In genomic region chr6:12350753-12351152, GRCm38 (mm10) we compare ENCODE assay signal across 8 mouse cellular contexts.
DNase-seq lines count a peak whose midpoint lies in the region; ATAC-seq lines count a peak whose summit lies in the region.

No protein-coding gene starts in this region.

- no peaks in the 10 kb centered on the region for H3K36me3 ChIP-seq in midbrain, embryonic 13.5 days

- DNase-seq in cerebellum, postnatal 10 days = peak; percentile 40 to 62
- DNase-seq in cerebellum, postnatal 36 days = no peak
- peak; percentile 45 for DNase-seq in layer of hippocampus, adult 9-10 months (ENCODE audit: low spot score)
- DNase-seq in layer of hippocampus, postnatal 10 days (ENCODE audit: low spot score in 2 of 2) = no peak
- DNase-seq in embryo, embryonic 10.5 days (ENCODE audit: low spot score) = peak; percentile 32
- DNase-seq in adrenal gland, postnatal 25 days = no peak
- DNase-seq in thymus, postnatal 0 days (ENCODE audit: low spot score) = no peak

- H3K4me3 ChIP-seq in midbrain, embryonic 13.5 days (replicated peaks) = no peak overlapping the region

- WGBS in midbrain, embryonic 13.5 days = 29% methylated on average over 5 of the region's 5 CpGs

- H3K27ac ChIP-seq in midbrain, embryonic 13.5 days = no peak overlapping the region

- no peak overlapping the region for H3K9ac ChIP-seq in midbrain, embryonic 13.5 days (replicated peaks)

- ATAC-seq in midbrain, embryonic 13.5 days = peak; percentile 46; the same call in 1 of the 2 replicates

- H3K4me2 ChIP-seq in midbrain, embryonic 13.5 days (replicated peaks) = no peak overlapping the region

- no peaks in the 10 kb centered on the region for H3K9me3 ChIP-seq in midbrain, embryonic 13.5 days

- peaks cover 13% of the 10 kb centered on the region; the same call in 1 of the 2 replicates for H3K4me1 ChIP-seq in midbrain, embryonic 13.5 days (replicated peaks)

- H3K27me3 ChIP-seq in midbrain, embryonic 13.5 days = no peaks in the 10 kb centered on the region

Comparison
In these comparisons a context has a peak if more than half of its experiments do, and no peak if none do; other contexts are left out.
1. DNase-seq: peak in cerebellum, postnatal 10 days (2 of 2), layer of hippocampus, adult 9-10 months (single experiment) and embryo, embryonic 10.5 days (single experiment); none in cerebellum, postnatal 36 days (0 of 2), layer of hippocampus, postnatal 10 days (0 of 2), adrenal gland, postnatal 25 days (single experiment) and thymus, postnatal 0 days (single experiment).